In the genomic region with DNA sequence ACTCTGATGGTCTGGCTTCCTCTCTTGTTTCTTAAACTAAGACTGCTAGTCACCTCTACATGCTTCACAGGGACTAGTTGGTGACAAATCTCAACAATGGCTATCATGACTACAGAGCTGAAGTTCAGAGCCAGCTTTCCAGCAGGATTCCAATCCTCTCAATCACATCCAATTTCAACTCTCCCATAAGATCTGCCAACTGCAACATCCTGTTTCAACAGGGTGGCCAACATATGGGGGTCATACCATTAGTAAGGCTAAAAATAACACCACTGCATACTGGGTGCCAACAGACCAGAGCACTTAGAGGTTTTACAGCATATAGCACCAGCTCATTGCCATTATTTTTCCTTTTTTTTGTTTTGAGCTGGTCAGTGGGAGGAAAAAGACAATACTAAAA, we compare ENCODE assay signal across 22 mouse cellular contexts.
DNase-seq lines count a peak whose midpoint lies in the region; ATAC-seq and TF ChIP-seq lines count a peak whose summit lies in the region.
"Had no signal": no experiment of that assay in that cellular context is flagged by ENCODE, and none has a peak within 500 bp of the region (broad histone marks: within the 10 kb centered on the region; RNA-seq: fewer than 3 reads in every experiment).

No protein-coding gene starts in this region.

- H3K4me1 ChIP-seq in heart, embryonic 10.5 days: peaks cover 24% of the 10 kb centered on the region
- H3K4me1 ChIP-seq in intestine, embryonic 15.5 days (replicated peaks): peaks cover 27% of the 10 kb centered on the region
- 0 out of 2 replicates have a peak, but pooled peaks cover 4% of the 10 kb centered on the region for H3K4me1 ChIP-seq in intestine, postnatal 0 days (replicated peaks; ENCODE audit: control insufficient read depth, insufficient read depth, low read length)
- H3K4me1 ChIP-seq in lung, postnatal 0 days (ENCODE audit: insufficient read depth, low read depth, low read length): no peaks in the 10 kb centered on the region

- no peak for ATAC-seq in intestine, embryonic 15.5 days
- no peak for ATAC-seq in intestine, postnatal 0 days
- no peak for ATAC-seq in lung, postnatal 0 days
- ATAC-seq: intestine, embryonic 16.5 days; liver, postnatal 0 days; midbrain, embryonic 13.5 days had no signal

- H3K9me3 ChIP-seq in heart, embryonic 10.5 days: no peaks in the 10 kb centered on the region
- no peaks in the 10 kb centered on the region for H3K9me3 ChIP-seq in intestine, embryonic 15.5 days
- H3K9me3 ChIP-seq in intestine, postnatal 0 days (ENCODE audit: control insufficient read depth): no peaks in the 10 kb centered on the region
- H3K9me3 ChIP-seq in lung, postnatal 0 days (ENCODE audit: low read length): no peaks in the 10 kb centered on the region
- H3K9me3 ChIP-seq: hindbrain, embryonic 15.5 days; midbrain, embryonic 13.5 days; neural tube, embryonic 13.5 days had no signal

- no peaks in the 10 kb centered on the region for H3K27me3 ChIP-seq in heart, embryonic 10.5 days (ENCODE audit: insufficient read depth, poor library complexity, severe bottlenecking)
- H3K27me3 ChIP-seq in intestine, embryonic 15.5 days (replicated peaks): no peaks in the 10 kb centered on the region
- H3K27me3 ChIP-seq in intestine, postnatal 0 days (replicated peaks; ENCODE audit: control insufficient read depth, insufficient read depth, low read length): no peaks in the 10 kb centered on the region
- no peaks in the 10 kb centered on the region for H3K27me3 ChIP-seq in lung, postnatal 0 days (replicated peaks; ENCODE audit: insufficient read depth, low read length)
- H3K27me3 ChIP-seq: hindbrain, embryonic 15.5 days; midbrain, embryonic 13.5 days; neural tube, embryonic 13.5 days had no signal

- H3K4me3 ChIP-seq in heart, embryonic 10.5 days: no peak overlapping the region
- no peak overlapping the region for H3K4me3 ChIP-seq in intestine, embryonic 15.5 days (replicated peaks)
- H3K4me3 ChIP-seq in intestine, postnatal 0 days (ENCODE audit: low read depth, low read length): no peak overlapping the region
- no peak overlapping the region for H3K4me3 ChIP-seq in lung, postnatal 0 days (ENCODE audit: low read depth, low read length)
- H3K4me3 ChIP-seq: hindbrain, embryonic 15.5 days; midbrain, embryonic 13.5 days; neural tube, embryonic 13.5 days had no signal

- H3K36me3 ChIP-seq in heart, embryonic 10.5 days: no peaks in the 10 kb centered on the region
- H3K36me3 ChIP-seq in intestine, embryonic 15.5 days: no peaks in the 10 kb centered on the region
- H3K36me3 ChIP-seq in intestine, postnatal 0 days (ENCODE audit: control insufficient read depth, insufficient read depth): no peaks in the 10 kb centered on the region
- no peaks in the 10 kb centered on the region for H3K36me3 ChIP-seq in lung, postnatal 0 days (ENCODE audit: insufficient read depth, low read length)
- H3K36me3 ChIP-seq: hindbrain, embryonic 15.5 days; midbrain, embryonic 13.5 days; neural tube, embryonic 13.5 days had no signal

- no peak for TF ChIP-seq EP300 in lung, postnatal 0 days (IDR thresholded peaks at IDR 0.05)

- no peak overlapping the region for H3K4me2 ChIP-seq in intestine, embryonic 15.5 days (replicated peaks)
- H3K4me2 ChIP-seq in intestine, postnatal 0 days (replicated peaks; ENCODE audit: low read depth): no peak overlapping the region
- H3K4me2 ChIP-seq in lung, postnatal 0 days (replicated peaks; ENCODE audit: low read depth, low read length): no peak overlapping the region
- H3K4me2 ChIP-seq: hindbrain, embryonic 15.5 days; midbrain, embryonic 13.5 days; neural tube, embryonic 13.5 days had no signal

- no peak overlapping the region for H3K9ac ChIP-seq in intestine, embryonic 15.5 days
- H3K9ac ChIP-seq in intestine, postnatal 0 days (ENCODE audit: low read depth, low read length): no peak overlapping the region
- no peak overlapping the region for H3K9ac ChIP-seq in lung, postnatal 0 days (replicated peaks; ENCODE audit: low read depth)
- H3K9ac ChIP-seq: hindbrain, embryonic 15.5 days; liver, postnatal 0 days; midbrain, embryonic 13.5 days; neural tube, embryonic 13.5 days had no signal

- no peak for DNase-seq in heart, embryonic 10.5 days (ENCODE audit: low spot score)
- no peak for DNase-seq in heart, adult 9 months (ENCODE audit: low spot score in 2 of 2)
- peak; percentile 56 for DNase-seq in lung, postnatal 0 days (ENCODE audit: low spot score)
- DNase-seq in lung, postnatal 4 days: no peak
- no peak for DNase-seq in spleen, postnatal 14 days (ENCODE audit: low spot score in 2 of 2)
- DNase-seq: adrenal gland, postnatal 36 days; B cell, adult 2 months; cerebellum, adult 11-12 months; cerebellum, postnatal 25 days; embryo, embryonic 11 days; layer of hippocampus, postnatal 36 days; liver; liver, postnatal 0 days; thymus, adult 18-20 months; thymus, postnatal 4 days had no signal

- H3K27ac ChIP-seq in heart, embryonic 10.5 days: peak overlapping the region; percentile 10; the same call in 1 of the 2 replicates
- H3K27ac ChIP-seq in intestine, embryonic 15.5 days: peak overlapping the region; percentile 73; the same call in 1 of the 2 replicates
- no peak overlapping the region for H3K27ac ChIP-seq in intestine, postnatal 0 days (ENCODE audit: low read depth, low read length)
- no peak overlapping the region for H3K27ac ChIP-seq in lung, postnatal 0 days (ENCODE audit: low read length)
- H3K27ac ChIP-seq: hindbrain, embryonic 15.5 days; kidney, postnatal 0 days; midbrain, embryonic 13.5 days had no signal

- no peak for TF ChIP-seq CTCF in intestine, postnatal 0 days (IDR thresholded peaks at IDR 0.05; ENCODE audit: low read depth)
- TF ChIP-seq CTCF in lung, postnatal 0 days (IDR thresholded peaks at IDR 0.05): no peak

Comparison
In these comparisons a context has a peak if more than half of its experiments do, and no peak if none do; other contexts are left out.
1. H3K27ac ChIP-seq: peak in heart, embryonic 10.5 days (single experiment) and intestine, embryonic 15.5 days (single experiment); none in intestine, postnatal 0 days (single experiment) and lung, postnatal 0 days (single experiment).